30 mouse cellular contexts compared by ENCODE assay signal in genomic region chr15:79575543-79576222, GRCm38 (mm10). TPM values are rescaled to one million over a fixed set of nuclear protein-coding genes. Genes with fewer than 3 reads are reported as not detected.
A peak's percentile ranks its signal among the peaks of the same experiment; 100 is the strongest.
DNase-seq lines count a peak whose midpoint lies in the region; ATAC-seq and TF ChIP-seq lines count a peak whose summit lies in the region.
"Had no signal": no experiment of that assay in that cellular context is flagged by ENCODE, and none has a peak within 500 bp of the region (broad histone marks: within the 10 kb centered on the region; RNA-seq: fewer than 3 reads in every experiment).

No protein-coding gene starts in this region.

- no peaks in the 10 kb centered on the region for H3K4me1 ChIP-seq in embryonic fibroblast, embryonic 13.5 days (ENCODE audit: control insufficient read depth, insufficient read depth, low read length)
- H3K4me1 ChIP-seq in intestine, postnatal 0 days (replicated peaks; ENCODE audit: control insufficient read depth, insufficient read depth, low read length), result peaks cover 6% of the 10 kb centered on the region; the same call in 1 of the 2 replicates
- H3K4me1 ChIP-seq: forebrain, embryonic 12.5 days; heart, embryonic 15.5 days; hindbrain, embryonic 10.5 days; hindbrain, embryonic 13.5 days had no signal

- no peaks in the 10 kb centered on the region for H3K9me3 ChIP-seq in intestine, postnatal 0 days (ENCODE audit: control insufficient read depth)
- H3K9me3 ChIP-seq: forebrain, embryonic 12.5 days; heart, embryonic 15.5 days; hindbrain, embryonic 10.5 days; hindbrain, embryonic 13.5 days had no signal

- H3K4me2 ChIP-seq in intestine, postnatal 0 days (replicated peaks; ENCODE audit: low read depth), result no peak overlapping the region
- H3K4me2 ChIP-seq: forebrain, embryonic 12.5 days; heart, embryonic 11.5 days; heart, embryonic 15.5 days; hindbrain, embryonic 13.5 days had no signal

- no peaks in the 10 kb centered on the region for H3K27me3 ChIP-seq in intestine, postnatal 0 days (replicated peaks; ENCODE audit: control insufficient read depth, insufficient read depth, low read length)
- H3K27me3 ChIP-seq: forebrain, embryonic 12.5 days; heart, embryonic 15.5 days; hindbrain, embryonic 13.5 days had no signal

- TF ChIP-seq POLR2A in embryonic fibroblast, embryonic 13.5 days (IDR thresholded peaks at IDR 0.05; ENCODE audit: low read depth, low read length), result no peak

- ATAC-seq in intestine, postnatal 0 days, result 0 out of 2 replicates have a peak, but pooled peaks have one; percentile 31
- no peak for ATAC-seq in erythroblast, adult 5-6 weeks (replicated peaks; ENCODE audit: low FRiP score, poor library complexity, severe bottlenecking)
- ATAC-seq: CD4-positive, CD25-positive, alpha-beta regulatory T cell, adult 4 months; forebrain, postnatal 0 days; hindbrain, embryonic 16.5 days had no signal

- H3K36me3 ChIP-seq in intestine, postnatal 0 days (ENCODE audit: control insufficient read depth, insufficient read depth), result no peaks in the 10 kb centered on the region
- H3K36me3 ChIP-seq: forebrain, embryonic 12.5 days; heart, embryonic 15.5 days; hindbrain, embryonic 10.5 days; hindbrain, embryonic 13.5 days had no signal

- no peak overlapping the region for H3K9ac ChIP-seq in intestine, postnatal 0 days (ENCODE audit: low read depth, low read length)
- H3K9ac ChIP-seq: forebrain, embryonic 12.5 days; forebrain, postnatal 0 days; heart, embryonic 15.5 days; hindbrain, embryonic 13.5 days had no signal

- H3K27ac ChIP-seq in embryonic fibroblast, embryonic 13.5 days (ENCODE audit: insufficient read depth, low read length), result peak overlapping the region; percentile 26; the same call in 1 of the 2 replicates
- H3K27ac ChIP-seq in intestine, postnatal 0 days (ENCODE audit: low read depth, low read length), result no peak overlapping the region
- H3K27ac ChIP-seq: forebrain, embryonic 12.5 days; gastrocnemius, adult 2 months; heart, embryonic 15.5 days; hindbrain, embryonic 10.5 days; hindbrain, embryonic 13.5 days had no signal

- peak; percentile 19 for DNase-seq in right cerebral cortex, adult 18-20 months
- DNase-seq in right cerebral cortex, postnatal 10 days (ENCODE audit: low spot score in 2 of 2), result no peak
- no peak for DNase-seq in gastrocnemius, adult 18-20 months (ENCODE audit: low spot score)
- no peak for DNase-seq in urinary bladder, postnatal 10 days (ENCODE audit: low spot score)
- DNase-seq: adrenal gland, adult 2 months; adrenal gland, postnatal 14 days; cerebellum, adult 11-12 months; cerebellum, adult 8-10 months; cerebellum, postnatal 10 days; cerebellum, postnatal 36 days; forebrain, postnatal 0 days; gastrocnemius, adult 2 months; gastrocnemius, postnatal 14 days; heart, adult 11 months; heart, postnatal 10 days; heart, postnatal 36 days; kidney, adult 11 months had no signal

- no peak for TF ChIP-seq CTCF in embryonic fibroblast, embryonic 13.5 days (IDR thresholded peaks at IDR 0.05; ENCODE audit: borderline replicate concordance, insufficient read depth, low read length)
- no peak for TF ChIP-seq CTCF in intestine, postnatal 0 days (IDR thresholded peaks at IDR 0.05; ENCODE audit: low read depth)

- 61% methylated on average over 1 of the region's 1 CpGs for WGBS in intestine, postnatal 0 days

- no peak overlapping the region for H3K4me3 ChIP-seq in embryonic fibroblast, embryonic 13.5 days (ENCODE audit: insufficient read depth, low read length)
- H3K4me3 ChIP-seq in intestine, postnatal 0 days (ENCODE audit: low read depth, low read length), result no peak overlapping the region
- H3K4me3 ChIP-seq: erythroblast, embryonic 14.5 days; forebrain, embryonic 12.5 days; gastrocnemius, adult 2 months; heart, embryonic 15.5 days; hindbrain, embryonic 10.5 days; hindbrain, embryonic 13.5 days had no signal

RNA-seq across cellular contexts. Expression of gene Ddx17, which starts 29.1 kb away (rescaled TPM):
- 278 and 332 TPM in 2 replicates for polyA plus RNA-seq in embryonic fibroblast, embryonic 13.5 days (2011; ENCODE audit: insufficient read length, low read depth, missing spikeins)
- 18.7 and 23.8 TPM in 2 replicates for polyA plus RNA-seq in intestine, postnatal 0 days (2015; fragmentation: Nextera tagmentation; extraction: Ambion mirVana)
- 58.0 and 58.7 TPM in 2 replicates for total RNA-seq in erythroblast, adult 5-6 weeks (2015; ENCODE audit: low replicate concordance)
- 96.5 and 123 TPM in 2 replicates for total RNA-seq in erythroblast, adult 5-6 weeks (2017; ENCODE audit: low replicate concordance)
- 10 to 100 TPM; 52.5 to 75.6 TPM for total RNA-seq in gastrocnemius, adult 18-20 months (2021)

RNA-seq across cellular contexts. Expression of gene Dmc1, which starts 29.2 kb away (rescaled TPM):
- 0.61 and 0.65 TPM in 2 replicates for polyA plus RNA-seq in embryonic fibroblast, embryonic 13.5 days (2011; ENCODE audit: insufficient read length, low read depth, missing spikeins)
- 0.78 and 1.7 TPM in 2 replicates for polyA plus RNA-seq in intestine, postnatal 0 days (2015; fragmentation: Nextera tagmentation; extraction: Ambion mirVana)
- 0.42 and 6.7 TPM in 2 replicates for total RNA-seq in erythroblast, adult 5-6 weeks (2015; ENCODE audit: low replicate concordance)
- 2.0 TPM in 2 replicates for total RNA-seq in erythroblast, adult 5-6 weeks (2017; ENCODE audit: low replicate concordance)
- total RNA-seq in gastrocnemius, adult 18-20 months (2021), result not detected
- total RNA-seq: gastrocnemius, adult 2 months; heart, postnatal 36 days; MEL had no signal
- polyA plus RNA-seq: C2C12; CD4-positive, CD25-positive, alpha-beta regulatory T cell, adult 4 months; erythroblast, embryonic 14.5 days had no signal

RNA-seq across cellular contexts. Expression of gene Kdelr3, which starts 59.5 kb away (rescaled TPM):
- polyA plus RNA-seq in embryonic fibroblast, embryonic 13.5 days (2011; ENCODE audit: insufficient read length, low read depth, missing spikeins), result 136 and 146 TPM in 2 replicates
- 75.7 and 95.2 TPM in 2 replicates for polyA plus RNA-seq in intestine, postnatal 0 days (2015; fragmentation: Nextera tagmentation; extraction: Ambion mirVana)
- total RNA-seq in erythroblast, adult 5-6 weeks (2015; ENCODE audit: low replicate concordance), result not detected in 2 replicates
- total RNA-seq in erythroblast, adult 5-6 weeks (2017; ENCODE audit: low replicate concordance), result not detected in 2 replicates
- total RNA-seq in gastrocnemius, adult 18-20 months (2021), result 1 to 10 TPM; 1.3 to 2.0 TPM
- polyA plus RNA-seq: CD4-positive, CD25-positive, alpha-beta regulatory T cell, adult 4 months; erythroblast, embryonic 14.5 days had no signal
